Mouse (Mus musculus) forebrain, embryonic 12.5 days (tissue): Measurements from ENCODE around the gene Ncoa1. TPM values are rescaled to one million over a fixed set of nuclear protein-coding genes. Genes with fewer than 3 reads are reported as not detected.
"Not testable (repeated sequence)": the region's sequence is repeated elsewhere in the genome, so short reads cannot be mapped to it uniquely, and the experiment has no call there.

Experiments used
- ATAC-seq: fragments of 200-750 bp; cut with Nextera tagmentation; 2 replicates; pipeline ENCODE4 v1.8.0; 2017; ENCODE audit warnings: moderate TSS enrichment; ENCODE audit not compliant: low FRiP score
- H3K27ac ChIP-seq: fragments of 300-500 bp; sonication (generic); 2 replicates; pipeline ENCODE4 v1.5.1; 2016; ENCODE audit warnings: mild to moderate bottlenecking
- H3K27me3 ChIP-seq: fragments of 300-500 bp; sonication (generic); 2 replicates; pipeline ENCODE4 v1.6.1; 2016; ENCODE audit warnings: mild to moderate bottlenecking
- H3K36me3 ChIP-seq: fragments of 300-500 bp; sonication (generic); replicated peaks from 2 replicates; pipeline ENCODE4 v1.6.1; 2016; ENCODE audit warnings: mild to moderate bottlenecking
- H3K4me1 ChIP-seq: fragments of 300-500 bp; sonication (generic); 2 replicates; pipeline ENCODE4 v1.6.1; 2016
- H3K4me2 ChIP-seq: fragments of 300-500 bp; sonication (generic); 2 replicates; pipeline ENCODE4 v1.6.1; 2016; ENCODE audit warnings: mild to moderate bottlenecking, moderate library complexity
- H3K4me3 ChIP-seq: fragments of 300-500 bp; sonication (generic); replicated peaks from 2 replicates; pipeline ENCODE4 v1.5.1; 2016; ENCODE audit warnings: mild to moderate bottlenecking
- H3K9ac ChIP-seq: fragments of 300-500 bp; sonication (generic); 2 replicates; pipeline ENCODE4 v1.6.1; 2016; ENCODE audit warnings: mild to moderate bottlenecking
- H3K9me3 ChIP-seq: fragments of 300-500 bp; sonication (generic); 2 replicates; pipeline ENCODE4 v1.6.1; 2016
- WGBS: fragments of 180-500 bp; shearing (Covaris S2); methylation state at CpG from one replicate; pipeline ENCODE4 v1.1.7; 2016; 5-methylcytosine and 5-hydroxymethylcytosine counted together
- polyA plus RNA-seq: library from polyadenylated mRNA; unstranded; fragments of >200 nt; fragmentation: Nextera tagmentation; extraction: Ambion mirVana; gene quantifications from 2 replicates; pipeline ENCODE4 v1.2.1, GENCODE M21; 2016

Ncoa1 gene
- polyA plus RNA-seq, 1 experiment from 2014 or later, result 11.1 TPM

- Histone ChIP-seq H3K9ac (no peak overlapping the region), H3K9me3 (no peaks in the 10 kb centered on the region), H3K4me1 (peaks cover 8% of the 10 kb centered on the region; the same call in 1 of the 2 replicates), H3K4me3 (no peak overlapping the region), H3K36me3 (no peaks in the 10 kb centered on the region), H3K27me3 (peaks cover 4% of the 10 kb centered on the region), H3K27ac (no peak overlapping the region), H3K4me2 (no peak overlapping the region)
- 87% methylated on average over 2 of the region's 2 CpGs for WGBS
- ATAC-seq, result no peak
These were observed 7.9 kb downstream of the Ncoa1 start for GRCm38 (mm10) chr12:4469115-4469514.

GRCm38 (mm10) chr12:4463701-4464100 lies 13.3 kb downstream of the Ncoa1 start:
- Histone ChIP-seq H3K27me3 (no peaks in the 10 kb centered on the region), H3K9me3 (no peaks in the 10 kb centered on the region), H3K27ac (no peak overlapping the region), H3K4me2 (no peak overlapping the region), H3K4me1 (no peaks in the 10 kb centered on the region), H3K9ac (no peak overlapping the region), H3K36me3 (no peaks in the 10 kb centered on the region), H3K4me3 (no peak overlapping the region)
- 92% methylated on average over 2 of the region's 2 CpGs for WGBS
- no peak for ATAC-seq

- H3K9ac ChIP-seq, result no peak overlapping the region
- H3K9me3 ChIP-seq, result no peaks in the 10 kb centered on the region
- no peaks in the 10 kb centered on the region for H3K4me1 ChIP-seq
- no peaks in the 10 kb centered on the region for H3K36me3 ChIP-seq
- ATAC-seq, result no peak
- H3K27me3 ChIP-seq, result no peaks in the 10 kb centered on the region
- no peak overlapping the region for H3K27ac ChIP-seq
- no peak overlapping the region for H3K4me2 ChIP-seq
- no peak overlapping the region for H3K4me3 ChIP-seq
- WGBS, result 85% methylated on average over 1 of the region's 1 CpGs
These were observed 14.6 kb downstream of the Ncoa1 start for GRCm38 (mm10) chr12:4462420-4462819.

GRCm38 (mm10) chr12:4460990-4461389 lies 16.0 kb downstream of the Ncoa1 start:
- H3K9me3 ChIP-seq, result no peaks in the 10 kb centered on the region
- no peak for ATAC-seq
- H3K27ac ChIP-seq, result no peak overlapping the region
- H3K27me3 ChIP-seq, result no peaks in the 10 kb centered on the region
- H3K4me2 ChIP-seq, result no peak overlapping the region
- 96% methylated on average over 2 of the region's 2 CpGs for WGBS
- no peak overlapping the region for H3K4me3 ChIP-seq
- H3K4me1 ChIP-seq, result no peaks in the 10 kb centered on the region
- no peak overlapping the region for H3K9ac ChIP-seq
- H3K36me3 ChIP-seq, result no peaks in the 10 kb centered on the region

GRCm38 (mm10) chr12:4454956-4455565 lies 21.9 kb downstream of the Ncoa1 start:
- no peak overlapping the region for H3K27ac ChIP-seq
- no peak overlapping the region for H3K9ac ChIP-seq
- peaks cover 14% of the 10 kb centered on the region for H3K4me1 ChIP-seq
- no peak for ATAC-seq
- H3K9me3 ChIP-seq, result no peaks in the 10 kb centered on the region
- no peaks in the 10 kb centered on the region for H3K27me3 ChIP-seq
- H3K4me3 ChIP-seq, result no peak overlapping the region
- H3K36me3 ChIP-seq, result no peaks in the 10 kb centered on the region
- 83% methylated on average over 10 of the region's 10 CpGs for WGBS
- H3K4me2 ChIP-seq, result no peak overlapping the region

- Histone ChIP-seq H3K4me1 (peaks cover 14% of the 10 kb centered on the region), H3K4me2 (no peak overlapping the region), H3K4me3 (no peak overlapping the region), H3K9ac (no peak overlapping the region), H3K9me3 (no peaks in the 10 kb centered on the region), H3K27ac (no peak overlapping the region), H3K27me3 (no peaks in the 10 kb centered on the region), H3K36me3 (no peaks in the 10 kb centered on the region)
- no peak for ATAC-seq
- WGBS, result 91% methylated on average over 4 of the region's 4 CpGs
These were observed 22.7 kb downstream of the Ncoa1 start for GRCm38 (mm10) chr12:4454248-4454647.

- H3K27ac ChIP-seq, result no peak overlapping the region
- no peak for ATAC-seq
These were observed 24.7 kb downstream of the Ncoa1 start for GRCm38 (mm10) chr12:4452233-4452632.

GRCm38 (mm10) chr12:4450485-4450884 lies 26.5 kb downstream of the Ncoa1 start:
- not testable (repeated sequence) for H3K27me3 ChIP-seq, H3K27ac ChIP-seq, H3K4me2 ChIP-seq, H3K4me3 ChIP-seq, ATAC-seq, H3K9me3 ChIP-seq, H3K9ac ChIP-seq, H3K36me3 ChIP-seq
- peaks cover 14% of the 10 kb centered on the region for H3K4me1 ChIP-seq

More at GRCm38 (mm10) chr12:4452233-4452632, 24.7 kb downstream of the Ncoa1 start:
- H3K36me3 ChIP-seq, result no peaks in the 10 kb centered on the region
- H3K4me1 ChIP-seq, result peaks cover 14% of the 10 kb centered on the region
- no peaks in the 10 kb centered on the region for H3K9me3 ChIP-seq
- no peak overlapping the region for H3K4me2 ChIP-seq
- H3K27me3 ChIP-seq, result no peaks in the 10 kb centered on the region
- H3K4me3 ChIP-seq, result no peak overlapping the region
- H3K9ac ChIP-seq, result no peak overlapping the region

GRCm38 (mm10) chr12:4448076-4448589 lies 28.8 kb downstream of the Ncoa1 start:
- H3K27me3 ChIP-seq, result no peaks in the 10 kb centered on the region
- no peak overlapping the region for H3K27ac ChIP-seq
- no peak for ATAC-seq
- no peak overlapping the region for H3K4me2 ChIP-seq
- peaks cover under 1% of the 10 kb centered on the region; the same call in 1 of the 2 replicates for H3K4me1 ChIP-seq
- H3K36me3 ChIP-seq, result no peaks in the 10 kb centered on the region
- 84% methylated on average over 4 of the region's 4 CpGs for WGBS
- no peak overlapping the region for H3K4me3 ChIP-seq
- no peak overlapping the region for H3K9ac ChIP-seq
- no peaks in the 10 kb centered on the region for H3K9me3 ChIP-seq

GRCm38 (mm10) chr12:4444946-4445345 lies 32.0 kb downstream of the Ncoa1 start:
- WGBS, result 92% methylated on average over 5 of the region's 5 CpGs
- H3K9me3 ChIP-seq, result no peaks in the 10 kb centered on the region

GRCm38 (mm10) chr12:4441451-4441850 lies 35.5 kb downstream of the Ncoa1 start:
- 84% methylated on average over 3 of the region's 3 CpGs for WGBS
- Histone ChIP-seq H3K4me3 (no peak overlapping the region), H3K27me3 (no peaks in the 10 kb centered on the region), H3K27ac (no peak overlapping the region), H3K9ac (no peak overlapping the region), H3K9me3 (no peaks in the 10 kb centered on the region), H3K36me3 (no peaks in the 10 kb centered on the region), H3K4me2 (no peak overlapping the region), H3K4me1 (no peaks in the 10 kb centered on the region)
- ATAC-seq, result no peak

More at GRCm38 (mm10) chr12:4444946-4445345, 32.0 kb downstream of the Ncoa1 start:
- Histone ChIP-seq H3K4me1 (no peaks in the 10 kb centered on the region), H3K36me3 (no peaks in the 10 kb centered on the region), H3K9ac (no peak overlapping the region), H3K27me3 (no peaks in the 10 kb centered on the region), H3K4me3 (no peak overlapping the region), H3K4me2 (no peak overlapping the region), H3K27ac (no peak overlapping the region)
- no peak for ATAC-seq

GRCm38 (mm10) chr12:4436198-4436597 lies 40.8 kb downstream of the Ncoa1 start:
- Histone ChIP-seq H3K27ac (no peak overlapping the region), H3K9ac (no peak overlapping the region), H3K4me3 (no peak overlapping the region), H3K27me3 (no peaks in the 10 kb centered on the region), H3K4me2 (no peak overlapping the region), H3K9me3 (no peaks in the 10 kb centered on the region), H3K4me1 (no peaks in the 10 kb centered on the region), H3K36me3 (no peaks in the 10 kb centered on the region)
- 85% methylated on average over 5 of the region's 5 CpGs for WGBS
- no peak for ATAC-seq

- 86% methylated on average over 2 of the region's 2 CpGs for WGBS
These were observed 43.4 kb downstream of the Ncoa1 start for GRCm38 (mm10) chr12:4433549-4433948.

More at GRCm38 (mm10) chr12:4433549-4433948, 43.4 kb downstream of the Ncoa1 start:
- H3K4me1 ChIP-seq, result no peaks in the 10 kb centered on the region
- no peaks in the 10 kb centered on the region for H3K9me3 ChIP-seq
- H3K36me3 ChIP-seq, result no peaks in the 10 kb centered on the region
- H3K27ac ChIP-seq, result no peak overlapping the region
- no peaks in the 10 kb centered on the region for H3K27me3 ChIP-seq
- H3K4me2 ChIP-seq, result no peak overlapping the region
- no peak for ATAC-seq
- no peak overlapping the region for H3K4me3 ChIP-seq
- no peak overlapping the region for H3K9ac ChIP-seq
